Mouse (Mus musculus) spleen, adult 2 months (tissue): ENCODE data around the gene Ms4a15.

ENCODE experiments used
- CTCF ChIP-seq: fragments of 200-500 bp; IDR thresholded peaks from 2 replicates; pipeline ENCODE4 v1.5.1; 2011; ENCODE audit warnings: mild to moderate bottlenecking, inconsistent platforms; ENCODE audit not compliant: insufficient read depth, insufficient read length, insufficient replicate concordance; ENCODE audit errors: extremely low read depth
- POLR2A ChIP-seq: fragments of 200-500 bp; IDR thresholded peaks from 2 replicates; pipeline ENCODE4 v1.6.1; 2011; ENCODE audit warnings: low read depth, low read length, inconsistent platforms

DNA sequence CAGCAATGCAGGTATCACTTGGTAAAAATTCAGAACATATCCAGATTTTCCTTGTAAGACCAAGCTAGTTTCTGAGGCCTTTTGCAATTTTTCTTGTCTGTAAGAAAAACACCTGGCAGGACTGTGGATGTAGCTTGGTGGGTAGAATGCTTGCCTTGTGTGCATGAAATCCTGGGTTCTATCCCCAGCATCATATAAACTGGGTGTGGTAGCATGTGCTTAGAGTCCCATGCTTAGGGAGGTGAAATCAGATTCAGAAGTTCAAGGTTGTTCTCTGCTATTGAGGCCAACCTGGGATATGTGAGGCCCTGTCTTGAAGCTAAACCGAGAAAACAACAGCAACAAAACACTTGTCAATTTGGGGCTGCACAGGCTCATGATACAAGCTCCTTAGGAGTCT lies 22.9 kb upstream of the Ms4a15 start:
- TF ChIP-seq POLR2A (no peak), CTCF (no peak)
